Mouse (Mus musculus) brain, embryonic 14.5 days (tissue): ENCODE measurements around the gene Adgrl3.

ENCODE experiments used
- CTCF ChIP-seq: fragments of 200-500 bp; IDR thresholded peaks from 2 replicates; pipeline ENCODE4 v1.5.1; 2012; ENCODE audit warnings: inconsistent platforms, mild to moderate bottlenecking, moderate library complexity, borderline replicate concordance; ENCODE audit not compliant: insufficient read depth, insufficient read length; ENCODE audit errors: extremely low read depth
- POLR2A ChIP-seq: fragments of 200-500 bp; IDR thresholded peaks from 2 replicates; pipeline ENCODE4 v1.6.1; 2012; ENCODE audit warnings: mild to moderate bottlenecking, inconsistent platforms, borderline replicate concordance; ENCODE audit not compliant: poor library complexity, insufficient read depth, insufficient read length, severe bottlenecking; ENCODE audit errors: extremely low read depth

DNA sequence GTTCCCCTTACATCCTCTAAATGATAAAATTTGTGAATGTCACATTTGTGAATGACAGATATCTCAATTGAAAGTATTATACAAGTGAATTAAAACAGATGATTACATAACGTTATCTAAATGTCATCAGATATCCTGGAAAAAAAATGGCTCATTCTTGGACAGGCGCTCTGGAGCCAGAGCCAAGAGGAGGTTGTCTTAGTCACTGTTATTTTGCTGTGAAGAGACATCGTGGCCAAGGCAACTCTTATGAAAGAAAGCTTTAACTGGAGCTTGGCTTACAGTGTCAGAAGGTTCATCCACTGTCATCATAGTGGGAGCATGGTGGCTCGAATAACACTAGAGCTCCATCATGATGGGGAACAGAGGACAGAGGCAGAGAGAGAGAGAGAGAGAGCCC is 511.7 kb downstream of the Adgrl3 start:
- TF ChIP-seq CTCF (no peak), POLR2A (no peak)
